Mouse (Mus musculus) gastrocnemius, postnatal 4 days (tissue): Measurements from ENCODE around the gene Cd40lg. TPM values are rescaled to one million over a fixed set of nuclear protein-coding genes. Genes with fewer than 3 reads are reported as not detected.

ENCODE experiments used
- DNase-seq, 2 experiments: peaks; one replicate each; pipeline ENCODE4 v3.0.0; 2021 to 2022; ENCODE audit warnings: low spot score in 2 of 2, mixed read lengths in 2 of 2
- long read RNA-seq, 2 experiments: library from polyadenylated mRNA; stranded (forward); transcript quantifications; one replicate each; pipeline ENCODE4 v2.0.0; 2021
- total RNA-seq, 2 experiments: library from RNA; stranded (reverse); gene quantifications; 2 replicates each; pipeline ENCODE4 v1.2.3; 2021

Gene Cd40lg
- not detected for total RNA-seq
- long read RNA-seq, experiment 1: 0 reads
- long read RNA-seq, experiment 2: 0 reads

DNA sequence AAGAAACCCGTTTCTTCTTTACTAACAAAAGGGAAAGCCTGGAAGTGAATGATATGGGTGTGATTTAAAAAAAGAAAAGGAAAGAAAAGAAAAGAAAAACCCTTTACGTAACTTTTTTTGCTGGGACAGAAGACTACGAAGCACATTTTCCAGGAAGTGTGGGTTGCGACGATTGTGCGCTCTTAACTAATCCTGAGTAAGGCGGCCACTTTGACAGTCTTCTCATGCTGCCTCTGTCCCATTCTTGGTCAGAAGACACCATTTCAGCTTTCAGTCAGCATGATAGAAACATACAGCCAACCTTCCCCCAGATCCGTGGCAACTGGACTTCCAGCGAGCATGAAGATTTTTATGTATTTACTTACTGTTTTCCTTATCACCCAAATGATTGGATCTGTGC, at the start of gene Cd40lg:
TSS of gene Cd40lg (plus strand) at position 268 of the 400 bp plus-strand sequence.
- no peak for DNase-seq

DNA sequence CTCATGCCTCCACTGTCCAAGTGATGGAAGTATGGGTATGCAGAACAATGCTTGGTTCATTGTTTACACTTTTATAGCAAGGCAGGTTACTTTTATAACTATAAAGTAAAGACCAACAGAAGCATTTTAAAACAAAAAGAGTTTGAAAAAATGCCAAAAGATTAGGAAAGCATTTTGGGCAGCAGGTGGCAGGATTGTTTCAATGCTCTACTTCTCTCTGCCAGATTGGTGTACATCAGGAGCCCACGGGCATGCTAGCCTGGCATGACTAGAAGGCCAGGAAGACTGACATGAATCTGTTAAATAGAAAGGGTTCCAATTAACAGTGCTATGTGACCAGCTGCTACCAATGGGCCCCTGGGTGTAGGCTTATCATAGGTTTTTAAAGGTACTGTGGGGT, 45.4 kb upstream of the Cd40lg start:
- DNase-seq: no peak

DNA sequence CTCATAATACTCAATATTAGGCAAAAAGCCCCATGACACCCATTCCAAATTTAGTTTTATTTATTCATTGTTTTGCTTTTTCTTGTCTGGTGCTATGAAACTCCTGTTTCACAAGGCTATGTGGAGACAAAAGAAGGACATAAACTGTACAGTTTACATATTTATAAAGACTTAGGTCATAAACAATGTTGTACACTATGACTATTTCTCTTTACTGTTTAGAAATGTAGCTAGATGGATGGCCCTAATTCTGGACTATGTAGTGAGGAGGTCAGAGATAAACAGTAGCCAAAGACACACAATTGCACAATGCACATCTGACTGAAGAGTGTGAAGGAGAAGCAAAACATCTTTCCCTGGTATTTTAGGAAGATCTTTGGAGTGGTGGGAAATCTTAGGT, 40.7 kb upstream of the Cd40lg start:
- no peak for DNase-seq

DNA sequence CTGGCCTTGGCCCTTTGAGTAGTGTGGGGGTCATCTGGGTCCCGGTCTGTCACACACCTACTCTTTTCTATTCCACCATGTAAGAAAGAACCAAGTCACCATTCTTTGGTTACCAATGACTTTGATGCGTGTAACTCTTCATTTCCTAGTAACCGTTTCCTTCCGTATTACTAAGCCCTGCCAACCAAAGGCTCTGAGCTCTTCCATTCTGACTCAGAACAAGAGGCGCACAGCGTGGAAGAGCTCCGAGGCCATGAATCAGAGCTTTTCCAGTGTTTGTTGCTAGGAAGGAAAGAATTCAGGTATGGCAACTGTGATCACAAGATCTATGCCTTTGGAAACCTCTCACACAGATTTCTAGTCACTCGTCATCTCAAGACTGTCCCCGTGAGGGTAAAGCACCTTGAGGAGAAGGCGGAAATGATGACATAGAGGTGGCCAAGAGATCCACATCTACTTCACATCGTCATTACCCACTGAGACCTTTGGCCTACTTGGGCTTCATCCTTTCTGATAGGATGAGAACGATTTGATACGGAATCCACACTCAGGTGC, 34.6 kb upstream of the Cd40lg start:
- no peak for DNase-seq

DNA sequence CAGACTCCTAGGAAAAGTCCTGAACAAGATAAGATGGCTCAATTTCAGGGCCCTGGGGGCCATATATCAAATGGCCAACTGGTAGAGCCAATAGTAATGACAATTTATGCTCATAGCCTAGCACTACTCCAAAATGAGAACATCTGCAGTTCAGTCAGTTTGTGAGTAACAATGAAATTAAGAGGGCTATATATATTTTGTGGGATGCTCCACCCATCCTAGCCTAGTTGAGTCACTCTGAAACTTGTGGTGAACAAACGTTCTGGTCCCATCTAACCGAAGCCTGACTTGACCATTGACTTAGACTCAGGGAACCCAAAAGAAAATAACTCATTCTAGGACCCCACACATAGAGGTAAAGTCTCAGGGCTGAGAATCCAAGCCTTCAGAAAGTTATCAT, 29.5 kb upstream of the Cd40lg start:
- DNase-seq: no peak

DNA sequence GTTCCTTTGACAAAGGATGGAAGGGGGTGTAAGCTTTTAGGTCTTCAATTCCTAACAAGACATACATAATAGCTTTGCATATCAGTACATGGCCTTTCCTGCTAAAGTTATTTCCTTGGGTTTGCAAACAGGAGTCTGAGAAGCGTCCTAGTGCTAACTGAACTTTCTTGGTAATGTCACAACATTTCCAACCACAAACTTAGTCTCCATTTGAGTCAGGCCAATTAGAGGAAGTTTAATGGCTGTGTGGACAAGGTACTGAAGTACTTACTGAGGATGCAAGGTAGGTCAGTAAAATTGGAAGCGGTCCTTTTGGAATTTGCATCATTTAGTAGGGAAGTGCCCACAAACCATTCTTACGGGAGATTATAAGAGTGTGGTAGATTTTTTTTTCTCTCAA, 28.6 kb upstream of the Cd40lg start:
- no peak for DNase-seq

DNA sequence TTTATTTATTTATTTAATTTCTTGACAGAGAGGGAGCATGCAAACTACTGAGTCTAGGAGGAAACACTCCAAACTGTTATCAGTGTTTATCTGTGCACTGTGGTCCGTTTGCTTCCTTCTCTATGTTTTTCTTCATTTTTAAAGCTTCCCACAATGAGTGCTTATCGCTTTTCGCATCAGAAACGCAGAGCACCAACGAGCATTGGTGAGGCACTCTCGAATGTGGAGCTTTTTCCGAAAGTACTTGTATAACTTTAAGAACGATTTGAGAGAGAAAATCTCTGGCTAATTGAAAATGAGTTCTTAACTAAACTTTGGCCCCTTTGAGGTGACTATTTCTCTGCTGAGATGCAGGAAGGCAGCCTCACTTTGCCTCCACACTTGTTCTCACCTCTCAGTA, 24.6 kb upstream of the Cd40lg start:
- DNase-seq: no peak

DNA sequence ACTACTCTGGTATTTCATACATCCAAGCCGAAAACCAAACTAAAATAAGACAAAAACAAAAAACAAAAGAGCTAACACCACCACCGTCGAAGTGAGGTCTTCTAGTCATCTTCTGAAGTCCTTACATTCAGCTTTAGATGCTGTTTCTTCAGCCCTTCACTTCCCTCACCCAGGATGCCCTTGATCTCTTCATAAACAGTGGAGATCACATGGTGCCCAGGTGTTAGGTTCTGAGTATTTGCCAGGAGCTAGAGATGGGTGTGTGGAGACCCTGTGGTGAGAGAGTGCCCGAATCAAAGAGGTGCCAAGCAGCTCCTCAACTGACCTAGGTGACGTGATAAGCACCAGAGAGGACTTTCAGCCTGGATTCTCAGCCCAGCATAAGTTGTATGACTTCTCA, 22.6 kb upstream of the Cd40lg start:
- no peak for DNase-seq

DNA sequence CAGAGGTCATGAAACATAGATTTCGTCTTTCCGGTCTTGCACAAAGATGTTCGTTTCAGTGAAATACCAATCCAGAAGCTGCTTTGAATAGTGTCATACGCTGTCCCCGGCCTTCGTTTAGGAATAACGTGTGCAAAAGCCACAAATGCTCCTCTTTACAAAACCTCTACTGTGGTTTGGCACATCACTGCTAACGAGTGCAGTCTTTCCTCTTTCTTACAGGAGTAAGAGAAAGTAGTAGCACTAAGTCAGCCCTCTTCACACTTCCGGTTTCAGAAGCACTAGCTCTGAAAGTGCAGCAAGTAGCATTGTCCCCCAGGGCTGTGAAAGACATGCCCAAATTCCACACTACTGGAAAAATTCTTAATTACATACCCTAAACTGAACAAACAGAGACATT, 15.6 kb upstream of the Cd40lg start:
- DNase-seq: no peak

DNA sequence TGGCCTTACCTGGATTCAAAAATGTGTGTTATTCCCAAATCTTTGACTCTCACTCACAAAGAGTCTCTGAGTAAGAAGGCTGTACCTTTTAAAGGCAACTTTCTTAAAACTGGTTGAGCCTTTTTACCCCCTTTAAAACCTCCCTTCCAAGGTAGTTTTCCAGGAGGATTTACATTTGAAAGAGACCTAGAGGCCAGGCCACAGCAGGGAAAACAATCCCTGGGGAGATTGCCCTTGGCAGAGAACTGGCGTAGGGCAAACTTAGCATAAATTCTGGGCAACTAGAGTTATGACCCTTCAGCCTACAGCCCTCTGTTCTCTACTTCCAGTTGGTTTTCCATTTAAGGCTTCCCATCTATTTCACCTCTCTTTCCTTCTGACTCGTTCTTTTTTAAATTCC, 13.9 kb upstream of the Cd40lg start:
- no peak for DNase-seq

DNA sequence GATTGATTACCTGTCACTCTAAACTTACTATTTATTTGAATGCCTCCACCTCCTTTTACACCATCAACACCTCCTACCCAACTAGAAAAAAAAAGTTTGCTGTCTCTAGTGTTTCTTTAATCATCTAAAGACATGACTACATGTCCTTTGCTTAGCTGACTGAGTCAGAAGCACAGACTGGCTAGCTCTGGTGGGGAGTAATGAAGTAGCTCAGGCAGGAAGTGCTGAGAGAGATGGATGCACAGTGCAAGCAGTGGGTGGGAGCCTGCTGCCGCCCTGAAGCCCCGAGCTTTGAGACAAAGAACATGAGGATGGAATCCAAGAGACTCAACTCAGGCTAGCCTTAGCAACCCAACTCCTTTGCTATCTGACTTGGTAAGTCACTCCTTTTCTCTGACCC, 11.5 kb upstream of the Cd40lg start:
- DNase-seq: no peak

DNA sequence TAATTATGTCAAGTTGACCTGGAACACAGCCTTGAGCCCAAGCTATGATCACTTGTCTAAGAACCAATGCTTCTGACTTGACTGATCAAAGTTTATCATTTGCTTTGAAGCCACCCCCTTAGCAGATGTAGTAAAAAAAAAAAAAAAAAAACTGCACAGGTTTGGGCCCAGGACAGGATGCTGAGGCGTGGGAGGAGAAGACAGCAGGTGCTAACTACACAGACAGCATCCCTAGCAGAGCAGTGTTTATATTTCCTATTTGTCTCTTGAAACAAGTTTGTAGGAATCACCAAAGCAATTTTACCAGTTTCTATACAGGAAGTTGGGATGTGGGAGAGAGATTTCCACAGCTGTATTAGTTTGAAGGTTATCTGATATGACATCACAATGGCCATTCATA, 1.4 kb upstream of the Cd40lg start:
- DNase-seq: no peak

DNA sequence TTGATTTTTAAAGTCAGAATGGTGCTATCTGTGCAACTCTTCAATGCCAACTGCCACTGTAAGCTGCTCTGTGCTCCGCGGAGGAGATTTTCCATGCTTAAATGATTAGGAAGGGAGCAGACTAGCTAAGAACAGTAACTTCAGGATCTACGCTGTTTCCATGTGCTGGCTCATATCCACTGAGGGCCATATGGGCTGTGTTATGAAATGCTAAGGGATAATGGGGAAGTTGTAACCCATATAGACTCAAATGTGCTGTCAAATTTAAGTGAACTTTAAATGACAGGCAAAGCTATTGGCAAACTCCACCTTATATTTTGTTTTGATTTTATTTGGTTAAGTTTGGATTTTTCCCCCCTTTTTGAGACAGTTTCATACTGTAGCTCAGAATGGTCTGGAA, 919 bp downstream of the Cd40lg start:
- DNase-seq: no peak

DNA sequence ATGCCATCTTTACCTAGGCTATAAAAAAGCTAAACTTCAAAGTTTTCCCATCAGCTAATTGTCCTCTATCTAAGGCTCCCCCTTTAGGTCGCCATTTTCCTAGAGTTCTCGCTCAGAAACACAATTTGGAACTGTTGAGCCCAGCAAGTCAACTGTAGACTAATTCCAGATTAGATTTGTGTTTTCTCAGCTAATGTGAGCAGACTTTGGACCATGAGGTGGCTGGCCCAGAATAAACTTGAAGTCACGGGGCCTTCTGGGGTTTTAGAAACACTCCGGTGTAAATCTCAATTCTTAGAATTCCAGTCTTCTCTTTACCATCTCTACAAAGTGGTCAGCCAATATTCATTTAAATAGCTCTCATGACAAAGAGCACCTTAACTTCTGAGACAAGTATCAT, 3.6 kb downstream of the Cd40lg start:
- no peak for DNase-seq

DNA sequence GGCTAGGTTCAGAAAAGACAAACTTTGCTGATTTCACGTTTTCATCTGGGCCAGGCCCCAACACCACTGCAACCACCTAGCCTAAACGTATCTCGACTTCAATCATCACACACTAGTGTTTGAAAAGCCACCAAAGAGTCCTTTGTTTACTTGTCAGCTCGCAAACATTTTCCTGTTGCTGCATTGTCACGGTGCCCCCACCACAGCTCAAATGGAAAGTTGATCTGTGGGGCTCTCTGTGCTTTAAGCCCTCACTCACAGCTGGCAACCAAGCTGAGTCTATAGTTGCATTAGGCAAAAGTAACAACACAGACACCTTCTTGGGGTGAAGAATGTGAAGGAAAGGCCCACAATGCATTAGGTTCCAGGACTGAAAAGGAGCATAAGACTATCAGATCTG, 4.3 kb downstream of the Cd40lg start:
- no peak for DNase-seq

DNA sequence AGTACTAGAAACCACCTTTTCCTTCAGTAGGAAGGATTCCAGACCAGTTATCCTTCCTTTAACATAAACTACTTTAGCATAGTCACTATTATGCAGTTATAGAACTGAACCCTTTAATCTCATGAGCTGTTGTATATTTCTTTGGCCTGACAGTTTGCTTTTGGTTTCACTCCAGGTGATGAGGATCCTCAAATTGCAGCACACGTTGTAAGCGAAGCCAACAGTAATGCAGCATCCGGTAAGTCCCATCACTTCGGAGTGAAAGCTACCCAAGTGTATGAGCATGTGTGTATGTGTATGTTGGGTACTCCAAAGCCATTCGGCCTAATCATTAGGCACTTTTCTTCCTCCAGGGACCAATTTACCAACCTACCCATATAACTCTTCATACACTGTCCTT, 7.6 kb downstream of the Cd40lg start:
- DNase-seq: no peak

DNA sequence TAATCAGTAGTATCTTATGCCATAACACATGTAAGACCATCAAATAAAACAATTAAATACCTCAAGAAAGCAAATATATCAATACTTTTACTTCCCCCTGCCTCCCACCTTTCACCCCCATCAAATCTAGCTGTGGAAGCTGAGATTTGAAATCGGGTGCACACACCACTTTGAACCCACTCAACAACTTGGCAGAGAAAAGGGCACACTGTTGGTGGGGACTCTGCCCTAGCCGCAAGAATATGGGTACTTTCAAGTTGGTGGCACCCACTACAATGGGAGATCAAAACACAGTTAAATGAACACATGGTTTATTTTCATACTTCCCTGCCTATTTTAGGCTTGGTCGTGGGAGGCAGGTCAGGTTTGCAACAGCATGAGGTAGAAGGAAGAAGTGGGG, 9.9 kb downstream of the Cd40lg start:
- DNase-seq: no peak

DNA sequence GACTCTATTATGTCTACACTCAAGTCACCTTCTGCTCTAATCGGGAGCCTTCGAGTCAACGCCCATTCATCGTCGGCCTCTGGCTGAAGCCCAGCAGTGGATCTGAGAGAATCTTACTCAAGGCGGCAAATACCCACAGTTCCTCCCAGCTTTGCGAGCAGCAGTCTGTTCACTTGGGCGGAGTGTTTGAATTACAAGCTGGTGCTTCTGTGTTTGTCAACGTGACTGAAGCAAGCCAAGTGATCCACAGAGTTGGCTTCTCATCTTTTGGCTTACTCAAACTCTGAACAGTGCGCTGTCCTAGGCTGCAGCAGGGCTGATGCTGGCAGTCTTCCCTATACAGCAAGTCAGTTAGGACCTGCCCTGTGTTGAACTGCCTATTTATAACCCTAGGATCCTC, 11.4 kb downstream of the Cd40lg start:
- no peak for DNase-seq

DNA sequence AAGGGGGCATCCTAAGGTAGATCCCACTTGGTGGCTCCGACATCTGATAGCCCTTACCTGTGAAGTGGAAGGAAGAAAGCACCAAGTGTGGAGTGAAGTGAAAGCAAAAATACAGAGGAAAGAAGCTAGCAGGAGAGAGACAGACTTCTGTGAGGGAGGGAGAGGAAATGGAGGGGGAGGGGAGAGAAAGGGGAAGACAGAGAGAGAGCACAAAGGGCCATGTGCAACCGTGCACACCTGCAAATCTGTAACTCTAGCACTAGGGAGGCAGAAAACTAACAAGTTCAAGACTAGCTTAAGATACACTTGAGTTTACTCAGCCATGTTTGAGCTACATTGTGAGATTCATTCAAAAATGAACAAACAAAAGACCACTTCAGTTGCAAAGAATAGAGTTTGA, 16.2 kb downstream of the Cd40lg start:
- DNase-seq: no peak

DNA sequence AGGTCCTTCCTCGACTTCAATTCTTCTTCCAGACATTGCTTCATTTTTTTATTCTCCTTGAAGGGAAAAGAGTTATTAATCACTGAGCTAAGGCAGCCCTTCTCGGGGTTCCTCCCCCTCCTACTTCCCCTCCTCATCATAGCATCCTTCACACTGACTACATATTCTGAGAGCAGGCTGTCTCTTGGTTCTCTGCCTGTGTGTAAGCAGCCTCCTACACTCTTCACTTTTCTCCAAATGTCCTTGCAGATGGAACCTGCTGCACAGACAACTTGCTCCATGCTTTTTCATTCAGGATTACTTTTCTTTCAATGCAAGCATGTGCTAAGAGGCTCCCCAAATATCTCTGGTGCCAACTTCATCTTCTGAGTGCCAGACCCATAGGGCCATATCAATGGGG, 21.7 kb downstream of the Cd40lg start:
- no peak for DNase-seq

DNA sequence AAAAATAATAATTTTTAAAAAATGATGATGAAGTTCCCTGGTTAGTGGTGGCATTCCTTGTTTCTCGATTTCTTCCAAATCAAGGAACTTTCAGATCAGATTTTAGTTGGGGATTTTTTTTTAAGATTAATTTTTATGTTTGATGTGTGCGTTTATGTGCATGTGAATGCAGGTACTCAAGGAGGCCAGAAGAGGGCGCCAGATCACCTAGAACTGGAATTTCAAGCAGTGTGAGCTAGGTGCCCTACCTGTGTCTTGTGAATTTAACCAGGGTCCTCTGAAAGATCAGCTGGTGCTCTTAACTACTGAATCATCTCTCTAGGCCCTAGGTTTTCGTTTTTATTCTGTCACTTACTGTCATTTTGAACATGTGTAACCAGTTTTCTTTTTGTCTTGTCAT, 24.0 kb downstream of the Cd40lg start:
- no peak for DNase-seq

DNA sequence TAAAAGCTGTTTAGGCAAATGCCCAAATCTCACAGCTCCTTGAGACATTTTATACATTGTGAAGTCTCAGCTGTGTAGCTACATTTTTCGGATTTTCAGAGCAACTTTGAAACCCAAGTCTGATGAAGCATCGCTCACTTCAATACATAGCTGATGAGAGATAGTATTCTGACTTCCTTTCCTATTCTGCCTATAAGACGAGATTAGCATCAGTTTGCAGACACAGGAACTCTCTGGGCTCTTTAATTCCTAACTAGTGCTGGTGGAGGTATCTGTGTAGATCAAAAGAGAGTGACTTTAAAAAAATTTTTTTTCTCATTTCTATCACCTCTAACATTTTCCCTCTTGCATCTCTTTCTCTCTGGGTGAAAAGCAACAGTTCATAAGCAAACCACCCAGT, 26.6 kb downstream of the Cd40lg start:
- no peak for DNase-seq

DNA sequence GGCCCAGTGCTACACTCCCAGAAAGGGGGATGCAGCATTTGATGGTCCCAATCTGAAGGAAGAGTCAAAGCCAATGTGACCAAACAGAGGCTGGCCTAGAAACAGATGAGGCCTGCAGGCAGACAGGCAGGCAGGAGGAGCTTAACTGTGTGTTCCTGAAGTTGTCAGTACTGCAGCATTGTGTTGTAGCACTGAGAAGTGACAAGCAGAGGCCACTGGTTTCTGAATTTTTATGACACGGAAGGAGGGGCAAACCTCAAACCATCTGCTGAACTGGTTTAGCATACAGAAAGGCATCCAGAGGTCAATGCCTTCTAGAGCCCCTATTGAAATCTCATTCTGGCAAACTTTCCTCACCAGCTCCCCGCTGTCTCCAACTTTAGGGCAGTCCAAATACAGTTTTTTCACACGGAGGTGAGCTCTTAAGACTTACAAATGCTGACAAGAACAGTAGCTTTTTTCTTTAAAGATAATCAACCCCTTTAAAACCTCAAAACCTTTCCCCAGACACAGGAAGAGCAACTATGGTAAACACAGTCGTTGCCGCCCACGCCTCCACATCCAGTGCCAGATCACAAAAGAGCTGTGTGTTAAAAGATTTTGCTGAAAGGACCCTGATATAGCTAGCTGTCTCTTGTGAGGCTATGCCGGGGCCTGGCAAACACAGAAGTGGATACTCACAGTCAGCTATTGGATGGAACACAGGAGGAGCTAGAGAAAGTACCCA, 41.5 kb downstream of the Cd40lg start:
- no peak for DNase-seq
